Mouse (Mus musculus): ENCODE data around the gene Hook2. TPM values are rescaled to one million over a fixed set of nuclear protein-coding genes. Genes with fewer than 3 reads are reported as not detected.

The Hook2 gene
- polyA plus RNA-seq, 2 experiments: 17.7 to 18.1 TPM

DNA sequence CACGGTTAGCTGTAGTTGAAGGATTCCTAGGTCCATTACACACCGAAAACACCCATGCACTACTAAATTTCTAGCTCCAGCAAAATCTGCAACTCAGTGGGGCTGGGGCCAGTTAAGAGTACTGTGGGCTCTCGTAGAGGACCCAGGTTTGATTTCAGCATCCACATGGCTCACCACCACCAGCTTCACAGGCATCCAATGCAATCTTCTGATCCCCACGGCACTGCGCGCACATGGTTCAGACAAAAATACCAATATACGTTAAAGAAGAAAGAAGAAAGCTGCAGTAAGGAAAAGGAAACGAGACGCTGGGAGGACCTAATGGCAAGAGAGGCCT, 45.9 kb downstream of the Hook2 start:
- WGBS: under 1% methylated on average over 9 of the region's 9 CpGs
- peaks cover 42% of the 10 kb centered on the region for H3K36me3 ChIP-seq (ENCODE audit: control insufficient read depth, insufficient read depth, low read length)

DNA sequence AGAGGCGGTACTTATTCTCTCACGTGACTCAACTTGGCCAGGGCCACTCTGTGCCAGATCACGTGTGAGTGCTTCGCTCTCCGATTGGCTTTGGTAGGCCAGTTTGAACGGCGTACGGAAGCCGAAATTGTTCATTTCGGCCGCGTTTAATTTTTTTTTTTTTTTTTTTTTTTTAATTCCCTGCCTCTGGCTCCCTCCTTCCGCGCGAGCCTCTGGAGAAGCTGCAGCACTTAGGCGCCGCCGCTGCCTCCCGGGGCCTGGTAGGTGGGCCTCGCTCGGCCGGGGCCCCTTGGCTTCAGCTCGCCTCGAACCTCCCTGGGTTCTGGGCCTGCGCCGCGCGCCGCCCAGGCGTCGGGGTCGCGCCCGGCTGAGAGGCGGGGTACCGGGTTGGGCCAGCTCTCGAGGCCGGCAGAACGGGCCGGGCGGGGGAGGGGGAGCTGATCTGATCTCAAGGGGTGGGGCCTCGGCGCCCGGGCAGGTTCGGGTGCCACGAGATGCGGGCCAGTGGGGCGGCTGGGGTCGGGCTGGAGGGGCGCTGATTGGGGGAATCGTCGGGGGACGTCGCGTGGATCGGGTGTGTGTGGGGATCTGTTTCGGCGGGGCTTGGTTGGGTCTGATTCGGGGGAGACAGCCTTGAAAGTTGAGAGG, 46.4 kb downstream of the Hook2 start, which contains the start of gene Tnpo2:
Tnpo2 (plus strand) TSS at position 198 of the 648 bp plus-strand sequence.
- no peak for TF ChIP-seq POLR2A (IDR thresholded peaks at IDR 0.05; ENCODE audit: borderline replicate concordance, extremely low read depth, insufficient read depth, insufficient read length)
- WGBS: under 1% methylated on average over 55 of the region's 59 CpGs
- Histone ChIP-seq H3K4me2 (replicated peaks; ENCODE audit: low read depth, low read length, severe bottlenecking) (peak within 1 kb of the TSS; percentile 88), H3K27ac (replicated peaks; ENCODE audit: low read depth, low read length) (peak within 1 kb of the TSS; percentile 98), H3K4me1 (ENCODE audit: control insufficient read depth, insufficient read depth, low read length) (peaks cover 13% of the 10 kb centered on the region), H3K9me3 (ENCODE audit: control insufficient read depth, low read length) (no peaks in the 10 kb centered on the region), H3K27me3 (ENCODE audit: control insufficient read depth, insufficient read depth, low read length) (no peaks in the 10 kb centered on the region), H3K9ac (ENCODE audit: low read depth, low read length, severe bottlenecking) (peak within 1 kb of the TSS; percentile 89), H3K36me3 (ENCODE audit: control insufficient read depth, insufficient read depth, low read length) (peaks cover 42% of the 10 kb centered on the region), H3K4me3 (replicated peaks; ENCODE audit: low read length) (peak within 1 kb of the TSS; percentile 74)
- ATAC-seq (ENCODE audit: low FRiP score, low read depth) (peak; percentile 92), DNase-seq (ENCODE audit: low spot score) (peak; percentile 98)

More for the DNA sequence above, 45.9 kb downstream of the Hook2 start:
- Histone ChIP-seq H3K9me3 (ENCODE audit: control insufficient read depth, low read length) (no peaks in the 10 kb centered on the region), H3K9ac (ENCODE audit: low read depth, low read length, severe bottlenecking) (peak overlapping the region; percentile 68), H3K27me3 (ENCODE audit: control insufficient read depth, insufficient read depth, low read length) (no peaks in the 10 kb centered on the region), H3K27ac (replicated peaks; ENCODE audit: low read depth, low read length) (peak overlapping the region; percentile 98), H3K4me1 (ENCODE audit: control insufficient read depth, insufficient read depth, low read length) (peaks cover 13% of the 10 kb centered on the region), H3K4me2 (replicated peaks; ENCODE audit: low read depth, low read length, severe bottlenecking) (peak overlapping the region; percentile 88), H3K4me3 (replicated peaks; ENCODE audit: low read length) (peak overlapping the region; percentile 74)
- no peak for TF ChIP-seq POLR2A (IDR thresholded peaks at IDR 0.05; ENCODE audit: borderline replicate concordance, extremely low read depth, insufficient read depth, insufficient read length)
- ATAC-seq (ENCODE audit: low FRiP score, low read depth) (peak; percentile 24), DNase-seq (ENCODE audit: low spot score) (peak; percentile 16)

DNA sequence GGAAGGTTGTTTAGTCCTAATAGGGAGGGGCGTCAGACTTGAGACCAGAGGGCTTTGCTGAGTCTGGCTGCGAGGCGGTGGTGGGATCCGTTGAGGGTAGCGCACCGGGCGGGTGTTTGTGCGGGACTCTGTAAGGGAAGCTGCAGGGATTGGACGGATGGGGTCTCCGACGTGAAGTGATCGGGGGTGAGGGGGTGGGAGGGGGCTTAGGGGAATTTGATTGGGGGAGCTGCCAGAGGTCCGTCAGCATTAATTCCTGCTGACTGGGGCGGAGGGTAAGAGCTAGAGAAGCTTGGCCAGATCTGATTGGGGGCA, 46.9 kb downstream of the Hook2 start:
- TF ChIP-seq POLR2A (IDR thresholded peaks at IDR 0.05; ENCODE audit: borderline replicate concordance, extremely low read depth, insufficient read depth, insufficient read length): no peak
- under 1% methylated on average over 12 of the region's 14 CpGs for WGBS
- peak overlapping the region; percentile 73 for H3K4me2 ChIP-seq (replicated peaks; ENCODE audit: low read depth, low read length, severe bottlenecking)
- H3K4me3 ChIP-seq (replicated peaks; ENCODE audit: low read length): peak overlapping the region; percentile 74
- H3K9ac ChIP-seq (ENCODE audit: low read depth, low read length, severe bottlenecking): peak overlapping the region; percentile 89
- ATAC-seq (ENCODE audit: low FRiP score, low read depth) (peak; percentile 47), DNase-seq (ENCODE audit: low spot score) (peak; percentile 49)
- no peaks in the 10 kb centered on the region for H3K27me3 ChIP-seq (ENCODE audit: control insufficient read depth, insufficient read depth, low read length)
- H3K4me1 ChIP-seq (ENCODE audit: control insufficient read depth, insufficient read depth, low read length): peaks cover 13% of the 10 kb centered on the region
- H3K36me3 ChIP-seq (ENCODE audit: control insufficient read depth, insufficient read depth, low read length): peaks cover 42% of the 10 kb centered on the region
- no peaks in the 10 kb centered on the region for H3K9me3 ChIP-seq (ENCODE audit: control insufficient read depth, low read length)
- peak overlapping the region; percentile 98 for H3K27ac ChIP-seq (replicated peaks; ENCODE audit: low read depth, low read length)

DNA sequence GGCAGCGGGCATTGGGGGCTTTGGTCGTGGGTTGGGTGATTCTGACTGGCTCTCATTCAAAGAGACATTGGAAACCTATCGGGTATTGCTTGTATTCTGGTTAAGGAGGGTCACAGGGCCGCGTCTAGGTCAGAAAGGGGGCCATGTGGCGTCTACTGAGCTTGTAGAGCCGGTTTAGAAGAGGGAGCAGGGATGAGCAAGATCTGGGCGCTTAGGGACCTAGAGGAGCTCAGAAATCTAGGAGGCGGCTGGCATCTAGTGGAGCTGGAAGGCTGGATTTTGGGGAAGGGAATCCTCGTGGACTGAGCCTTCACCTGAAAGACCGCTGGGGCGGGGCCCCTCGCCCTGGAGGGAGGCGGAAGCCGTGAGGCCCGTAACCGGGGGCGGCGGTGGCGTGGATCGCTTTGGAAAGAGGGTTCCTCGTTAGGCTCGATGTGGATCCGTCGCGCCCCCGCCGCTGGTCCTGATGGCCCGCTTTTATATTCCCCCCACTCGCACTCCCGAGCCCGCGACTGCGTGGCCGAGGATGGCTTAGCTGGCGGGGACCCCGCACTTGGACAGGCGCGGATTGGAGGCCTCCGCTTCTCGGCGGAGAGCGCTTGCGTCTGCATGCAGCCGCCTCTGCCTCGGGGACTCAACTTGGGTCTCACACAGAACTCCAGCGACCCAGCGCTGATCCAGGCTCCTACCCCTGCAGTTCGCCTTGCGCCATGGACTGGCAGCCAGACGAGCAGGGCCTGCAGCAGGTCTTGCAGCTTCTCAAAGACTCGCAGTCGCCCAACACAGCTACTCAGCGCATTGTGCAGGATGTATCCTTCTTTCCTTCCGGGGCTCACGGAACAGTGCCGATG, 47.5 kb downstream of the Hook2 start:
- peak overlapping the region; percentile 74 for H3K4me3 ChIP-seq (replicated peaks; ENCODE audit: low read length)
- no peak for ATAC-seq (ENCODE audit: low FRiP score, low read depth)
- WGBS: under 1% methylated on average over 41 of the region's 57 CpGs

DNA sequence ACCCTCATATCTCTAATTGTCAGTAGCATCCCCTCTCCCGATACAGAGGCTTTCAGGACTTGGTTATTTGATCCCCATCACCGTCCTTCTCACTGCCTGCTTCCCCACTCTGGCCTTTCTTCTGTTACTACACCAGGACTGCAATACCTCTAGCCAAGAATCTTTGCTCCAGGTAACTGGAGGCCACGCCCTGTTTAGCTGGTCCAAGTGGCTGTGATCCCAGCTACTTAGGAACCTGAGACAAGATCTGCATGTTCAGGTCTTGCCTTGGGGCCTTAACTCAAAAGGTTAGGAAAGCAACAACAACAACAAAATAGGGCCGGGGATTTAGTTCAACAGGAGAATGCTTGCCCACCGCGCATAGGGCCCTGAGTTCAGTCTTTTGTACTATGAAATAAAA, 53.2 kb downstream of the Hook2 start:
- ATAC-seq (ENCODE audit: low FRiP score, low read depth) (no peak), DNase-seq (ENCODE audit: low spot score) (no peak)
- 91% methylated on average over 6 of the region's 6 CpGs for WGBS
- Histone ChIP-seq H3K27me3 (ENCODE audit: control insufficient read depth, insufficient read depth, low read length) (no peaks in the 10 kb centered on the region), H3K9me3 (ENCODE audit: control insufficient read depth, low read length) (no peaks in the 10 kb centered on the region), H3K9ac (ENCODE audit: low read depth, low read length, severe bottlenecking) (no peak overlapping the region), H3K4me1 (ENCODE audit: control insufficient read depth, insufficient read depth, low read length) (peaks cover 5% of the 10 kb centered on the region), H3K4me3 (replicated peaks; ENCODE audit: low read length) (no peak overlapping the region), H3K36me3 (ENCODE audit: control insufficient read depth, insufficient read depth, low read length) (peaks cover 82% of the 10 kb centered on the region), H3K27ac (replicated peaks; ENCODE audit: low read depth, low read length) (no peak overlapping the region), H3K4me2 (replicated peaks; ENCODE audit: low read depth, low read length, severe bottlenecking) (no peak overlapping the region)
- no peak for TF ChIP-seq POLR2A (IDR thresholded peaks at IDR 0.05; ENCODE audit: borderline replicate concordance, extremely low read depth, insufficient read depth, insufficient read length)

More for the DNA sequence above, 47.5 kb downstream of the Hook2 start:
- Histone ChIP-seq H3K9me3 (ENCODE audit: control insufficient read depth, low read length) (no peaks in the 10 kb centered on the region), H3K27me3 (ENCODE audit: control insufficient read depth, insufficient read depth, low read length) (no peaks in the 10 kb centered on the region), H3K4me2 (replicated peaks; ENCODE audit: low read depth, low read length, severe bottlenecking) (peak overlapping the region; percentile 73), H3K4me1 (ENCODE audit: control insufficient read depth, insufficient read depth, low read length) (peaks cover 13% of the 10 kb centered on the region), H3K27ac (replicated peaks; ENCODE audit: low read depth, low read length) (peak overlapping the region; percentile 98), H3K9ac (ENCODE audit: low read depth, low read length, severe bottlenecking) (peak overlapping the region; percentile 89), H3K36me3 (ENCODE audit: control insufficient read depth, insufficient read depth, low read length) (peaks cover 41% of the 10 kb centered on the region)
- DNase-seq (ENCODE audit: low spot score): peak; percentile 52
- TF ChIP-seq POLR2A (IDR thresholded peaks at IDR 0.05; ENCODE audit: borderline replicate concordance, extremely low read depth, insufficient read depth, insufficient read length): 0 out of 2 replicates have a peak, but pooled peaks have one; percentile 21

Other genes starting within 250 kb of the Hook2 start
- gene Nfix, start 190.3 kb upstream of the Hook2 start, polyA plus RNA-seq (2012; rRNA removed): 81.2 and 97.7 TPM in 2 replicates
- gene Nfix, start 190.3 kb upstream of the Hook2 start, polyA plus RNA-seq (2014; fragmentation: Nextera tagmentation; extraction: Ambion mirVana): 100 and 108 TPM in 2 replicates
- gene Dand5, start 167.8 kb upstream of the Hook2 start, polyA plus RNA-seq (2012; rRNA removed): 5.7 and 5.9 TPM in 2 replicates
- gene Dand5, start 167.8 kb upstream of the Hook2 start, polyA plus RNA-seq (2014; fragmentation: Nextera tagmentation; extraction: Ambion mirVana): 6.4 and 6.9 TPM in 2 replicates
- gene Gadd45gip1, start 159.1 kb upstream of the Hook2 start, polyA plus RNA-seq (2012; rRNA removed): 39.8 and 45.6 TPM in 2 replicates
- gene Gadd45gip1, start 159.1 kb upstream of the Hook2 start, polyA plus RNA-seq (2014; fragmentation: Nextera tagmentation; extraction: Ambion mirVana): 43.2 and 44.9 TPM in 2 replicates
- gene Rad23a, start 149.9 kb upstream of the Hook2 start, polyA plus RNA-seq (2012; rRNA removed): 82.0 and 82.4 TPM in 2 replicates
- 104 and 109 TPM in 2 replicates for gene Rad23a, start 149.9 kb upstream of the Hook2 start, polyA plus RNA-seq (2014; fragmentation: Nextera tagmentation; extraction: Ambion mirVana)
- 575 and 831 TPM in 2 replicates for gene Calr, start 143.7 kb upstream of the Hook2 start, polyA plus RNA-seq (2012; rRNA removed)
- gene Calr, start 143.7 kb upstream of the Hook2 start, polyA plus RNA-seq (2014; fragmentation: Nextera tagmentation; extraction: Ambion mirVana): 802 and 827 TPM in 2 replicates
- gene Farsa, start 133.6 kb upstream of the Hook2 start, polyA plus RNA-seq (2012; rRNA removed): 105 and 123 TPM in 2 replicates
- 78.4 and 81.2 TPM in 2 replicates for gene Farsa, start 133.6 kb upstream of the Hook2 start, polyA plus RNA-seq (2014; fragmentation: Nextera tagmentation; extraction: Ambion mirVana)
- gene Syce2, start 118.5 kb upstream of the Hook2 start, polyA plus RNA-seq (2012; rRNA removed): 30.5 and 36.9 TPM in 2 replicates
- gene Syce2, start 118.5 kb upstream of the Hook2 start, polyA plus RNA-seq (2014; fragmentation: Nextera tagmentation; extraction: Ambion mirVana): 75.3 and 78.4 TPM in 2 replicates
- 45.8 and 58.9 TPM in 2 replicates for gene Gcdh, start 96.7 kb upstream of the Hook2 start, polyA plus RNA-seq (2012; rRNA removed)
- 29.8 and 34.5 TPM in 2 replicates for gene Gcdh, start 96.7 kb upstream of the Hook2 start, polyA plus RNA-seq (2014; fragmentation: Nextera tagmentation; extraction: Ambion mirVana)
- gene Klf1, start 88.7 kb upstream of the Hook2 start, polyA plus RNA-seq (2012; rRNA removed): 2.5 and 3.0 TPM in 2 replicates
- gene Klf1, start 88.7 kb upstream of the Hook2 start, polyA plus RNA-seq (2014; fragmentation: Nextera tagmentation; extraction: Ambion mirVana): 1.4 and 2.0 TPM in 2 replicates
- 18.5 and 20.5 TPM in 2 replicates for gene Dnase2a, start 82.0 kb upstream of the Hook2 start, polyA plus RNA-seq (2012; rRNA removed)
- 13.8 and 15.4 TPM in 2 replicates for gene Dnase2a, start 82.0 kb upstream of the Hook2 start, polyA plus RNA-seq (2014; fragmentation: Nextera tagmentation; extraction: Ambion mirVana)
- 0.36 and 0.50 TPM in 2 replicates for gene Mast1, start 53.2 kb upstream of the Hook2 start, polyA plus RNA-seq (2012; rRNA removed)
- gene Mast1, start 53.2 kb upstream of the Hook2 start, polyA plus RNA-seq (2014; fragmentation: Nextera tagmentation; extraction: Ambion mirVana): 0.15 and 0.32 TPM in 2 replicates
- gene Rtbdn, start 43.6 kb upstream of the Hook2 start, polyA plus RNA-seq (2012; rRNA removed): not detected in 2 replicates
- gene Rtbdn, start 43.6 kb upstream of the Hook2 start, polyA plus RNA-seq (2014; fragmentation: Nextera tagmentation; extraction: Ambion mirVana): not detected in 2 replicates
- 2.0 TPM in 1 of 2 replicates, not detected in the other for gene Gm49661, start 21.2 kb upstream of the Hook2 start, polyA plus RNA-seq (2012; rRNA removed)
- gene Gm49661, start 21.2 kb upstream of the Hook2 start, polyA plus RNA-seq (2014; fragmentation: Nextera tagmentation; extraction: Ambion mirVana): not detected in 2 replicates
- 387 and 405 TPM in 2 replicates for gene Prdx2, start 21.0 kb upstream of the Hook2 start, polyA plus RNA-seq (2012; rRNA removed)
- gene Prdx2, start 21.0 kb upstream of the Hook2 start, polyA plus RNA-seq (2014; fragmentation: Nextera tagmentation; extraction: Ambion mirVana): 839 and 877 TPM in 2 replicates
- 58.6 and 60.8 TPM in 2 replicates for gene Rnaseh2a, start 20.8 kb upstream of the Hook2 start, polyA plus RNA-seq (2012; rRNA removed)
- 87.6 and 90.8 TPM in 2 replicates for gene Rnaseh2a, start 20.8 kb upstream of the Hook2 start, polyA plus RNA-seq (2014; fragmentation: Nextera tagmentation; extraction: Ambion mirVana)
- 11.3 and 16.4 TPM in 2 replicates for gene Junb, start 11.9 kb upstream of the Hook2 start, polyA plus RNA-seq (2012; rRNA removed)
- gene Junb, start 11.9 kb upstream of the Hook2 start, polyA plus RNA-seq (2014; fragmentation: Nextera tagmentation; extraction: Ambion mirVana): 16.9 and 18.0 TPM in 2 replicates
- 0.08 and 0.15 TPM in 2 replicates for gene Best2, start 23.9 kb downstream of the Hook2 start, polyA plus RNA-seq (2012; rRNA removed)
- not detected in 2 replicates for gene Best2, start 23.9 kb downstream of the Hook2 start, polyA plus RNA-seq (2014; fragmentation: Nextera tagmentation; extraction: Ambion mirVana)
- 173 and 207 TPM in 2 replicates for gene Asna1, start 34.7 kb downstream of the Hook2 start, polyA plus RNA-seq (2012; rRNA removed)
- 95.0 and 98.0 TPM in 2 replicates for gene Asna1, start 34.7 kb downstream of the Hook2 start, polyA plus RNA-seq (2014; fragmentation: Nextera tagmentation; extraction: Ambion mirVana)
- 163 and 168 TPM in 2 replicates for gene Trir, start 36.2 kb downstream of the Hook2 start, polyA plus RNA-seq (2012; rRNA removed)
- gene Trir, start 36.2 kb downstream of the Hook2 start, polyA plus RNA-seq (2014; fragmentation: Nextera tagmentation; extraction: Ambion mirVana): 135 and 156 TPM in 2 replicates
- 89.9 and 112 TPM in 2 replicates for gene Tnpo2, start 46.3 kb downstream of the Hook2 start, polyA plus RNA-seq (2012; rRNA removed)
- gene Tnpo2, start 46.3 kb downstream of the Hook2 start, polyA plus RNA-seq (2014; fragmentation: Nextera tagmentation; extraction: Ambion mirVana): 16.9 and 18.0 TPM in 2 replicates
- 51.0 and 73.3 TPM in 2 replicates for gene Fbxw9, start 69.5 kb downstream of the Hook2 start, polyA plus RNA-seq (2012; rRNA removed)
- 28.6 and 30.5 TPM in 2 replicates for gene Fbxw9, start 69.5 kb downstream of the Hook2 start, polyA plus RNA-seq (2014; fragmentation: Nextera tagmentation; extraction: Ambion mirVana)
- 0.99 TPM in 1 of 2 replicates, not detected in the other for gene Gm5741, start 77.4 kb downstream of the Hook2 start, polyA plus RNA-seq (2012; rRNA removed)
- gene Gm5741, start 77.4 kb downstream of the Hook2 start, polyA plus RNA-seq (2014; fragmentation: Nextera tagmentation; extraction: Ambion mirVana): 0.74 and 1.6 TPM in 2 replicates
- 44.9 and 46.9 TPM in 2 replicates for gene Dhps, start 81.2 kb downstream of the Hook2 start, polyA plus RNA-seq (2012; rRNA removed)
- 46.1 and 47.7 TPM in 2 replicates for gene Dhps, start 81.2 kb downstream of the Hook2 start, polyA plus RNA-seq (2014; fragmentation: Nextera tagmentation; extraction: Ambion mirVana)
- gene Wdr83os, start 90.1 kb downstream of the Hook2 start, polyA plus RNA-seq (2012; rRNA removed): 87.2 and 112 TPM in 2 replicates
- 138 and 139 TPM in 2 replicates for gene Wdr83os, start 90.1 kb downstream of the Hook2 start, polyA plus RNA-seq (2014; fragmentation: Nextera tagmentation; extraction: Ambion mirVana)
- 53.2 and 58.4 TPM in 2 replicates for gene Wdr83, start 90.7 kb downstream of the Hook2 start, polyA plus RNA-seq (2012; rRNA removed)
- gene Wdr83, start 90.7 kb downstream of the Hook2 start, polyA plus RNA-seq (2014; fragmentation: Nextera tagmentation; extraction: Ambion mirVana): 36.8 and 38.4 TPM in 2 replicates
- gene Man2b1, start 92.7 kb downstream of the Hook2 start, polyA plus RNA-seq (2012; rRNA removed): 46.7 and 54.1 TPM in 2 replicates
- 32.9 and 34.2 TPM in 2 replicates for gene Man2b1, start 92.7 kb downstream of the Hook2 start, polyA plus RNA-seq (2014; fragmentation: Nextera tagmentation; extraction: Ambion mirVana)
- gene Zfp791, start 132.5 kb downstream of the Hook2 start, polyA plus RNA-seq (2012; rRNA removed): 1.8 and 2.4 TPM in 2 replicates
- gene Zfp791, start 132.5 kb downstream of the Hook2 start, polyA plus RNA-seq (2014; fragmentation: Nextera tagmentation; extraction: Ambion mirVana): 0.77 and 1.8 TPM in 2 replicates
- not detected in 2 replicates for gene Cks1brt, start 161.3 kb downstream of the Hook2 start, polyA plus RNA-seq (2012; rRNA removed)
- not detected in 2 replicates for gene Cks1brt, start 161.3 kb downstream of the Hook2 start, polyA plus RNA-seq (2014; fragmentation: Nextera tagmentation; extraction: Ambion mirVana)
- not detected in 2 replicates for gene Olfr371, start 235.4 kb downstream of the Hook2 start, polyA plus RNA-seq (2012; rRNA removed)
- gene Olfr371, start 235.4 kb downstream of the Hook2 start, polyA plus RNA-seq (2014; fragmentation: Nextera tagmentation; extraction: Ambion mirVana): not detected in 2 replicates